Mouse (Mus musculus) olfactory bulb, adult 2 months (tissue): ENCODE results near the gene Maip1.

ENCODE experiments used
- CTCF ChIP-seq: fragments of 200-500 bp; IDR thresholded peaks from 2 replicates; pipeline ENCODE4 v1.5.1; 2012; ENCODE audit warnings: low read depth, mild to moderate bottlenecking, low read length, moderate library complexity; ENCODE audit not compliant: insufficient read depth
- POLR2A ChIP-seq: fragments of 200-500 bp; IDR thresholded peaks from 2 replicates; pipeline ENCODE4 v1.6.1; 2012; ENCODE audit warnings: mild to moderate bottlenecking, low read depth, low read length, moderate library complexity; ENCODE audit not compliant: insufficient read depth

DNA sequence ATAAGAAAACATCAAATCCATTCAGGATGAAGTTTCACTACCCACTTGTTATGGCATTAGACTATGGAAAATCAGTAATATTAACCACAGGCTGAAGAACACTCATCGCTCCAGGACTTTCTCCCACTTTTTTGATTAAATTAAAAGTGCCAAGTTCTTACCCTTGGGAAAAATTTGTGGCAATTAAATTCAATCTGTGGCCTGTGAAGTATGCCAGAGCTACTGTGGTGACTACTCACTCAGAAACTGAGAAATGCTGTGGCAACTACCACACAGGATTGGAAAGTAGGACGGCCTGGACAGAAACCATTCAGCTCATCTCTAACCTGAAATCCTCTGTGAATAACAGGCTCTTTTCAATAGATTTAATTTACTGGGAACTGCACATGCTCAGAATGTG lies 5.8 kb upstream of the Maip1 start:
- TF ChIP-seq CTCF = no peak
- no peak for TF ChIP-seq POLR2A
